Mouse (Mus musculus) frontal cortex, postnatal 36 days (tissue): ENCODE data around the gene Pcna.
"Not testable (repeated sequence)": the region's sequence is repeated elsewhere in the genome, so short reads cannot be mapped to it uniquely, and the experiment has no call there.

Experiments
- DNase-seq, 2 experiments: peaks; one replicate each; pipeline ENCODE4 v3.0.0; 2022; ENCODE audit warnings: low spot score in 2 of 2

Gene Pcna

DNA sequence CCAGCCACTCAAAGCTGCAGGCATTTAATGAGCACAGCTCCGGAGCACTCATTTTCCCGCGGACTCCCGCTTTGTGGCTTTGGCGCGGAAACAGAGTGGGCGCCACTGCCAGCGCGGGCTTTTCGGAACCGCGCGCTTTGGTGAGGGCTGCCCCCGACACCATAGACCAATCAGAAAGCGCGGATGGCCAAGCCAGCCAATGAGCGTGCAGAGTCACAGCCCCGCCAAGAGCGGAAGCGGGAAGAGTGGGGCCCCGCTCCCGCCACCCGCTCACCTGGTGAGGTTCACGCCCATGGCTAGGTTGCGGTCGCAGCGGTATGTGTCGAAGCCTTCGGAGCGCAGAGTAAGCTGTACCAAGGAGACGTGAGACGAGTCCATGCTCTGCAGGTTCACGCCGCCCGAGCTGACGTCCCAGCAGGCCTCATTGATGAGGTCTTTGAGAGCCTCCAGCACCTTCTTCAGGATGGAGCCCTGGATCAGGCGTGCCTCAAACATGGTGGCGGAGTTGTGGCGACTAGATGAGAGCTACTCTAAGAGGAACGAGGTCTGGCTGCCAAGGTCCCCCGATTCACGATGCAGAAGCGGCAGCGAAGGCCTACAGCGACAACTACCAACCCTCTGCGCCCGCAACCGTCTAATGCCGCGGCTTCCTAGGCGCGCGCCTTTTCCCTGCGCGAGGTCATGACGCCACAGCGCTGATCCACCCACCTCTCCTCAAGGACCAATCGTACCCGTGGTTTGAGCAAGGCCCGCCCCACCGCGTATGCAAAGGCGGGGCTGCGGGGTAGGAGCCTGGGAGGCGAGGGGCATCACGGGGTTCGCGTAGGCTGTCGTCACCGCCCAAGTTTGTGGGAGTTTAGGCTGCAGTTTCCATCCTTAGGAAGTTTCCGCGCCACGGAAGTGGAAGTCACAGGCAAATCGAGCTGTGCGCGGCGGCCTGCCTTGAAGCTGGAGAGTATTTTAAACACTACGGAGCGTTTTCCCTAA, at the start of gene Pcna:
Gene Pcna, minus strand, starts transcription at position 773 of the 987 bp plus-strand sequence.
- peak; percentile 93 to 97 for DNase-seq

DNA sequence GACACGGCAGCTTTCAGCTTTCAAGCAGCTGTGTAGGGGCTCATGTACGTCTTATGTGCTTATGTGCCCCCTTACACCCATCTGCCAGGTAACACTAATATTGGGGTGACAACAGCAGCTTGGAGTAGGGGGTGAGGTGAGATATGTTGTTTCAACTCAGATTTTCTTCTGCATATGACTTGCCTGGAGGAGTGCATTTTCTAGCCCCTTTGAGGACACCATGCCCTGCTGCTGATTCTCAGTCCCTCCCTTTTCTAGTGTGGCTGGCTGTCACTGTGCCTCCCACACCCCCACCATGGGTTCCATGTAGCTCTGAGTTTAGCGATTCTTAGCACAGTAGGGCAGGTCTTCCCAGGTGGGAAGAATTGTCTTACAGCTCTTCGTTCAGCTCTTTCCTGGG, 48.3 kb upstream of the Pcna start:
- DNase-seq, result no peak

DNA sequence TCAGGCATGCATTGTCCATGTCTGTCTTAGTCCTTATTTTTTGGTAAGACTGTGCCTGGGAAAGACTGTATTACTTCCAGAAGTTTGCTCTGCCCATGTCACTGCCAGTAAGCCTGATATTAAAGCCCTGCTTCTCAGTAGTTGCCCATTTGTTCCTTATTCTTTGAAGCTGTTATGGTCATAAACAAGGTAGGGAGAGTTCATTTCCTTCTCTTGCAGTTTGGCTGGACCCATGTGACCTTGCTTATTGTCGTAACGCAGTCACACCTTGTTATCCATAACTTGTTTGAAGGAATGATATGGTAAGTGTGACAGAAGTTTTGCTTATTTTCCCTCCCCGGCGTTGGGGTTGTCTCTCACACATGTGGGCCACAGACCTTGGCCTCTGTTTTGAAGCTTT, 45.1 kb upstream of the Pcna start:
- no peak for DNase-seq

DNA sequence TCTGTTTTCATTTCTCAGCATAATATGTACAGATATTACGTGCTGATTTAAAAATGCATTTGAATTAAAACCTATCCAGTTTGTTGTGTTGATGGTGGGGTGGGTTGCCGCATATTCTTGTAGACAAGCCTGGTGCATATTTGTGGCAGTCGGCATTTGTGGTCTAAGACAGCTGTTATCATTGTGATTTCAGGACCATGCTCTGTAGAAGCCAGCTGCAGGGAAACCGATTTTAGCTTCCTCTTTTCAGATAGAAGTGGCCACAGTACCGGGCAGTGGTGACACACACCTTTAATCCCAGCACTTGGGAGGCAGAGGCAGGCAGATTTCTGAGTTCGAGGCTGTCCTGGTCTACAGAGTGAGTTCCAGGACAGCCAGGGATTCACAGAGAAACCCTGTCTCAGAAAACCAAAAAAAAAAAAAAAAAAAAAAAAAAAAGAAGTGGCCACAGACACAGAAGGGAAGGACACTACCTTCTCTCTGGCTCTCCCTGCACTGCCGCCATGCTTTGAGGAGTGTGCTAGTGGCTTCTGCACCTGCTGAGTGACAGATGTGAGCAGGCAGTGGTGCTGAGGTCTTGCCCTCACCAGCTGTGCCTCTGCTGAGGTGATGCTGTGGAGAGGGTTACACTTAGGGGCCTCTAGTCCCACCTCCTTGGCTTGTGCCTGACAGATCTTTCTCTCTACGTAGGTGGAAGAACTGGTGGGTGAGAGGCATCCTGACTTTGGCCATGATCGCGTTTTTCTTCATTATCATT, 40.8 kb upstream of the Pcna start:
- DNase-seq, result no peak

DNA sequence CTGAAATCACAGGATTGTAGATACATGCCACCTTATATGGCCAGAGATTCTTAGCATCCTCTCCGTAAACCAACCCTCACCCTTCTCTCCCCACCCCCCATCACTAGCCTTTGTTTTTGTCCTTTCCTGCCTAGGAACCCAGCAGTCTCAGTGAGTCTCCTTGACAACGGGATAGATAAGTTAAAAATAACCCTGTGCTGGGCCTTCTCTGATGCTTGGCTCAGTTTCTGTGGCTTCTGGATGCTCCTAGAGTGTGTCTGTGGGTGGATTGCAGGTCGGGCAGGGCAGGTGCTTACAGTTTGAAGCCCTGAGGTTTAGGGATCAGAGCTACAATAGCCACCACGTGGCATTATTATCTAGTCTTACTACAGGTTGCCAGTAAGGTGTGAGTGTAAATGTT, 39.0 kb upstream of the Pcna start:
- peak in 1 of 2 experiments; percentile 58 for DNase-seq

DNA sequence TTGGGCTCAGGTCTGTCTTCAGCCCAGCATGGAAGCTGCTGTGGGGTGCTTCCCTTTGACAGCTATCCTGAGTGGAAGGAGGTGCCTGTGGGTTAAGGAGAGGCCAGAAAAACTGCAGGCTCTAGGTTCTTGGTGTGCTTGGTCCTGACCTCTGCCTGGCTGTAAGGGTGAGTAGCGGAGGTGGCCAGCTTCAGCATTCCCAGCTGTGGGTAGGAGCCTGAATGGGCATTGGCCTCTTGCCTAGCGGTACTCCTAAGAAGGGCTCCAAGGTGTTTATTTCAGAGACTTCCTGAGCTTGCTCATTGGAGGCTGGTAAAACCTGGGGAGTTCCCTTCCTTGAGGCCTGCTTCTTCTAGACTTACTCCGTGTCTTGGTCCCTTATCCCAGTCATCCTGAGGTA, 38.2 kb upstream of the Pcna start:
- DNase-seq, result no peak

DNA sequence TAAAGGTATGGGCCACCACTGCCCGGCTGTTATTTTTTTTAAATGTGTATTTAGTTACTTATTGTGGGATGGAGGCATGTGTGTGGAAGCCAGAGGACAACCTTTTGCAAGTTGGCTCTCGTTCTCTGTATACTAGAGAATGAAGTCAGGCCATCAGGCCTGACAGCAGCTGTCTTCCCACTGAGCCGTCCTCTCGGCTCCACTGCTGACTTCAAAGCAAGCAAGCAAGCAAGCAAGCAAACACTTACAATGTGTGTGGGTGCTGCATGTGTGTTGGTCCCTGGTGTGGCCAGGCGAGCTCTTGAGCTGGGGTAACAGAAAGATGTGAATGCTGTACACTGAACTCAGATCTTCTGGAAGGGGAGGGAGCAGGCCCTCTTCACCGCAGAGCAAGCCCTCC, 37.7 kb upstream of the Pcna start:
- DNase-seq, result no peak

DNA sequence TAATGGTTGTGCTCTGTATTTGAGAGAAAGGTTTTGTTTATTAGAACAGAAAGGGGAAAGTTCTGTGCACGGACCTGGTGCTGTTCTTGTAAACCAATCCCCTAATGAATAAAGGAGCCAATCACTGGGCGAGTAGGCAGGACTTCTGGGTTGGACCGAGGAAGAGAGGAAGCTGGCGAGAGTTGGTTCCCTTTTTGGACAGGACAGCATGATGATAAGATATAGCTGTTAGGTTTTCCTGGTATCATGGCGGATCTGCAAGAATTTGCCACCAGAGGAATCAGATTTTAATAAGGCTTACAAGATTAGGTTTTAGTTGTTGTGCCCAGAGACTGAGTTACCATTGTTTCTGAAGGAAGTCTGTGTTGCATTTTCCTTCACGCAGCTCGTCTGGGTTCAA, 36.1 kb upstream of the Pcna start:
- not testable (repeated sequence) for DNase-seq

DNA sequence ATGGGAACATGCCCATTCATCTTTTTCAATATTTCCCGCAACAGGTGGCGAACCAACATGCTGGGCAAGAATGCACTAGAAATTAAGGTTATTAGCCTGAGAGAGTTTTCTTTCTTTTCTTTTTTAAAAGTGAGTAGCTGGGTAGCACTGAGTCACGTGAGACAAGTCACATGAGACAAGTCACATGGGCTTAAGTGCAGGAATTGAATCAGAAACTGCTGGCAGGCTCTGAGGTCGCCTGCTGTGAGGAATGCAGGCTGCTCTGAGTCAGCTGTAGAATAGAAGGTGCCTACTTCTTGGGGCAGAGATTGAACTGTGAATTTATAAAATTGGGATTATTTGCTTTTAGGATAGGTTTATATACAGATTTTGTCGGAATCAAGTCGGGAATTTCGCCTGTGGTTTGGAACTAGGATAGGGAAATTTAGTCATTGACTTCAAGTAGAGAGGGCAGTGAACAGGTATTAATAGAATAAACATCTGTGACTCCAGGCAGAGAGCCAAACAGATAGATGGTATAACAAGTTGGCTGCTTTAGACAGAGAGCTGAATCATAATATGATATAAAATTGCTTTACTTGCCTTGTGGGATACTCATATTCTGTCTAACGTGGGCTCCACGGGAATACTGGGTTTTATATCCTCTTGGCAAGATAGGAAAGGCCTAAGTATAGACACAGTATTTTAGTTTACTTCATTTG, 33.4 kb upstream of the Pcna start:
- DNase-seq, result no peak

DNA sequence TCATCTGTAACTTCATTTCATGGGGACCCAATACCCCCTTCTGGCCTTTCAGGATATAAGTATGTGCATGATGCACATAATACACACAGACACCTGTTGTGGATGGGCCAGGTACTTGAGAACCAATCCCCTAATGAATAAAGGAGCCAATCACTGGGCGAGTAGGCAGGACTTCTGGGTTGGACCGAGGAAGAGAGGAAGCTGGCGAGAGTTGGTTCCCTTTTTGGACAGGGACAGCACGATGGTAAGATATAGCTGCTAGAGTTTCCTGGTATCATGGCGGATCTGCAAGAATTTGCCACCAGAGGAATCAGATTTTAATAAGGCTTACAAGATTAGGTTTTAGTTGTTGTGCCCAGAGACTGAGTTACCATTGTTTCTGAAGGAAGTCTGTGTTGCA, 32.6 kb upstream of the Pcna start:
- not testable (repeated sequence) for DNase-seq

DNA sequence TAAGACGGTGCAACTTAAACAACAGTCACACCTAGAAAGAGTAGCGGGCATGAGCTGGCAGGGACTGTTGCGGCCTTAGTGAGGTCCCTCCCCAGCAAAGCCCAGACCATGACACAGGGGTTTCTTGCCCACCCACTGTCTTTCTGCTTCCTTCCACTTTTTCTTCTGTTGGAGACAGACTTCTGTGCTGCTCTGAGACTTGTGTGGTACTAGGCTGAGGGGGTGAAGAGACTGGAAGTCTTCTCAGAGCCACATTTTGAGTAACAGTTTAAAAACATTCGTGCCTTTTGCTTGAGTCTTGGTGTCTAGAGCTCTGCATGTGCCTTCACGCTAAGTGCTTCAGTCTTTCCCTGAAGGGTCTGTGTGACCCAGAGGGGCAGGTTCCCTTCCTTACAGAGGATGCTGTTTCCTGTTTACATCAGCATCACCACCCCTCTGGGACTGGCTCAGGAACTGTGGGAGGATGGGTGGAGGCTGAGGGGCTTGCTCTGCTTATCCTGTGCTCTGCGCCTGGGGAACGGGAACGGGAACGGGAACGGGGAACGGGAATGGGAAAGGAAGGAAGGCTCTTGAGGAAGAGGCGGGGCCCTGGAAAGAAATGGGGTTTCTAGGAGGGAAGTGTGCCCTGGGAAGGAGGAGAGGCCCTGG, 31.5 kb upstream of the Pcna start:
- no peak for DNase-seq

DNA sequence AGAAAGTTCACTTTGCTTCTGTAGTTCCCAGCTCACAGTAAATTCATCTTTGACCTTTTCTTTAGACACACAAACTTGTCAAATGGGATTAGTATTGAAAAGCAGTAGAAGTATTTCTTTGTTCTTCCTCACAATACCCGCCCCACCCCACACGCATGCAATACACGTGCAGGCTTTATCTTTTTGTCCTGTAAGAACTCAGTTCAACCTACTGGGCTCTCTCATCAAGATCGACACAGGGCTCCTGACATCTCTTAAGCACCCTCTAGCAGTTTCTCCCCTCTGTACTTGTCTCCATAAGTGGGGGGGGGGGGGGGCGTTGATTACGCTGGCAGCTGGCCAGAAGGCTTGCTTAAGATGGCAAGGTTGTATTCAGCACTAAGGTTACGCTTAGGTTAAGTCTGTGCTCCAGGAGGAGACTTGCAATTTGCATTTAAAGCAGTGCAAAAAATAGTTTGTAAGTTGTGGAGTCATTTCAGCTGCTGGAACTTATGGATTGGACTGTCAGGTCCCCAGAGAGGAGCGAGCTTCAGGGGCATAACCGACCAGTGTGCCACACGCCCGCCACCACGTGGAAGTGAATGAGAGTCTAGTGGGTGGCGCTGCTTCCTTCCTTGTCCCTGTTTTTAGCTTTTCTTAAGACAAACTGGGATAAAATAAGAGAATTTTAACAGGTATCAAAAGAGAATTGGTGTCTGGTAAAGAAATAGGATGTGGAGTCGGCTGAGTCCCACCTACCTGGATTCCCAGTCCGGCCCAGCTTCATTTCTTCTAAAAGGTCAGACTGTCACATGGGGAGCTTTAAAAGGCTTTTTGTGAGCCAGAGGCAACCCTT, 30.3 kb upstream of the Pcna start:
- DNase-seq, result no peak

DNA sequence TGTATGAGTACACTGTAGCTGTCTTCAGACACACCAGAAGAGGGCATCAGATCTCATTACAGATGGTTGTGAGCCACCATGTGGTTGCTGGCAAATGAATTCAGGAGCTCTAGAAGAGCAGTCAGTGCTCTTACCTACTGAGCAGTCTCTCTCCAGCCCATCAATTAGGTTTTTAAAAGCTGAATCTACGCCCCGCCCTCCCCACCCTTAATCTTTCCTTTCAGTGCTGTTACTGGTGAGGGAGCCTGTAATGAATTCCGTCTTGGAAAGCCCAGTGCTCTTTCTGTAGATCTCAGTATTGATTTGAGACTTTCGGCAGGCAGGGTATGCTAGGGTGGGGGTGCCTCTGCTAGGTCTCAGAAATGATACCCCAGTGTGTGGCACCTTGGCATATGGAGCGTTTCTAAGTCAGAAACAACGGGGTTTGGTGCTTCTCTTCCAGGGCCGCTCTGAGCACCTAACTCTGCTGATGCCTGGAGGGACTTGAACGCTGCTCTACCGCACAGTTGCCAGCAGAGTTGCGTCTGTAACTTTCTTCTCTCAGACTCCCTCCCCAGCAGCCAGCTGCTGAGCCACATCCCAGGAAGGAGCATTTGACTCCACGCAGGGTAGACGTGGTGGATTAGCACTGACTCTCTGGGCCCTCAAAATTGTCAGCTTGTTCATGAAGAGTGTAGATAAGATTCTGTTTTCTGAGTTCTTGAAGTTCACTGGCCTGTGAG, 29.5 kb upstream of the Pcna start:
- no peak for DNase-seq

DNA sequence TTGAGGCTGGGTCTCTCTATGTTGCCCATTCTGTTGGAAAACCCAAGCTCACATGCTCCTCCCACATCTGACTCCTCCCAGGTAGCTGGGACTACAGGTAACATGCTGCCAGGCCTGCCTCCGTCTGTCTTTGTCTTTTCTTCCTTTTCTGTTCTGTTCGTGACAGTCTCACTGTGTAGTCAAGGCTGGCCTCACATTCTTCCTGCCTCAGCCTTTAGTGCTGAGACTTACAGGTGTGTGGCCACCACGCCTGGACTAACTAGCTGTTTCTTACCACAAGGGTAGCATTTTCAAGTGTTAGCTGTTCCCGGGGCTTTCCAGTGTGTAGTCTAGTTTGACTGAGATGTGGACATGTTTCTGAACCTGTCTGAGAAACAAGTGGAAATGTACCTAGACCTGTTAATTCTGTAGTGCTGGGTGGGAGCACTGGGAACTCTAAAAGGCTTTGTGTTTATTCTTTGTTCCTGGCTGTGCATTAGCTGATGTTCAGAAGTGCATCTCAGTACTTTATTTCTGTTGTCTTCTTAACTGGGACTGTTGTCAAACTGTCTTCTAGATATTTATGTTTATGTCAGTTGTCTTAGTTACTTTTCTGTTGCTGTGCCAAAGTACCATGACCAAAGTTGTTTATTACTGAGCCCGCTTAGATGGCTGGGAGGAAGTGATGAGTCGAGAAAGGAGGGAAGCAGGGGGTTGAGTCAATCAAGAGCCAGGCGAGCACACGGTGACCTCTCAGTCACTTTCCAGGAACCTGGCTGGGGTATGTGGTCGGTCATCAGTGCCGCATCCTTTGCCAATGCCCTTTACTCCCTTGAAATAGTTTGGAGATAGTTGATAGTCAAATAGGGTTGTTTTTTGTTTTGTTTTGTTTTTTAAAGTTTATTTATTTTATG, 28.7 kb upstream of the Pcna start:
- no peak for DNase-seq

DNA sequence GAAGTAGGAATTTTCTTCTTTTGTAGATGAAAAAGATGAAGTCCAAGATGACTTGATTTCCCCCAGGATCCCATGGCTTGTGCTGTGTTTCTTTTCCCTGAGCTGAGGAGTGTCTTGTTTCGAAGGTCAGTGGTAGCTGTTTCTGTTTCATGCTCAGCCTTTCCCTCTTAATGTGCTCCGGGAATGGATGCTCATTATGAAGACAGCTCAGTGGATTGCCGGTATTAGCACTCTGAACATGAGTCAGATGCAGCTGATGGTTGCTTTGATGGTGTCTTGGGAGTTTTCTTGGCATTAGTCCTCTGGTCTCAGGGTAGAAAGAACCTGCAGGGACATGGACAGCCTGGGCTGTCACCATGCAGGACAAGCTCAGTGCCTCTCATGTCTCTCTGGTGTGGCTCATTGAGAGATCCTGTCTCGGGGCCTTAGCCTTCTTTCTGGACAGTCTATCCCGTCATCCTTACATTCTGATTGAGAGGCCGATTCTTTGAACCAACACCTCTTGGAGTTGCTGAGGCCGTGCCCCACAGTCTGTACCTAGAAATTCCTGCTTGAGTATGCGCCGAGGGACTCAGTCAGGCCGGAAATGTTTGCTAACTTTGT, 27.5 kb upstream of the Pcna start:
- DNase-seq, result no peak

DNA sequence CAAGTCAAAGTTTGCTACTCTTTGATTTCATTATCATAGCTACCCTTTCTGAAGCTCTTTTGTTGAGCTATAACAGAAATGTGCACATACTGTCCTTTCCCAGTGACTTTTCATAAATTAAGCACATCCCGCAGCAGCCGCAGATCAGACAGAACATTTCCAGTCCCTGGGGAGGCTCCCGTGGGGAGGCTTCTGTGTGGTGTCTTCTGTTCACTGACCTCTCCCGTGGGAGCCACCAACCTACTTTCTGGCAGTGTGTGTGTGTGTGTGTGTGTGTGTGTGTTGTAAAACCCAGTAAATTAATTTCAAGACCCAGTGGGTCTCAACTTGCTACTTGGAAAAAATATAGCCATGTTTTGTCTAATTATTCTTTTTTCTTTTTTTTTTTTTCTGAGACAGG, 26.9 kb upstream of the Pcna start:
- no peak for DNase-seq

DNA sequence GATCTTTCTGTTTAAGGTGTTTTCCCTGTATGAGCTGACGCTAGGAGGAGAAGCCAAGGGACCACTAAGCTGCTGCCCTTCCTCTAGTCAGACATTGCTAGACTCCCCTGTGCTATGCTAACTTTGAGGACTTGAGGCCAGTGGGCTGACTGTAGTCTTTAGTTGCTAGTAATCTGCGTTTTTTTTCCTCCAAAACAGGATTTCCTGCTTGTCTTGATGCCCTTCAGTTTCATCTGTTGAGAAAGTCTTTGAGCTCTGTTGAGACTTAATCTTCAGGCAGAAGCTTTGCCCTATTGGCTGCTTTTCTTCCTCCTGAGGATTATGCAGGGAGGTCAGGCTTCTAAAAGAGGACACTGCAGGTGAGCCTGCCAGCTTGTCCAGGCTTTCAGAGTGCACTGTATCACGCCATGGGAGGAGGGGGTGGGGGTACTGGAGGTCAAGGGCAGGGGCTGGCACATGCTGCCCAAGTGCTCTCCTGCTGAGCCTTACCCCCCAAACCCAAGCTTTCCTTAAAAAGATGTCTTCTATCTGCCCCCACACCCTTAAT, 26.3 kb upstream of the Pcna start:
- no peak for DNase-seq

DNA sequence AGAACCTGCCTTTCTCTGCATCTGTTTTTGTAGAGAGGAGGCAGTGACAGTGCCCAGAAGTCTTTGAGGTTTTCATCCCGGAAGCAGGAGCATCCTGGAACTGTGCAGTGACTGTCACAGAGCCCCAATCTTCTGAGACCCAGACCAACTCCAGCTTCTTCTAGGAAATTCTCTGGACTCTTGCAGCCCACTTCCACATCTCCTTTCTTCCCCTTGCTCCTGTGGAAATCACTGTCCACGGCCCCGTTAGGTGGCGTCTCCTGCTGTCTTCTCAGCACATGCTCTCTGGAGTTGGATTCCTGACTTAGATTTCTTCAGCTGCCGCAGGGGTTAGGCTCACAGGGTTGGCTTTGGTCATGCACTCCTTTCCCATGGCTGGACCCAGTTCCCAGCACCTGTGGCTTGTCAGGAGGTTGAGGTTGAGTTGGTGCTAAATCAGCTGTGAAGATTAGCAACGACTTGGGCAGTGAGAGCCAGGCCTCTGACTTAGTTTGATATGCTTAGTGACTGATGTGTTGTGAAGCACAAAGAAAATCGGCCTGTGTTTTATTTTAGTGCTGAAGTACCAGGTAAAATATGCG, 25.2 kb upstream of the Pcna start:
- DNase-seq, result no peak
